Mouse (Mus musculus) heart, embryonic 12.5 days (tissue): ENCODE results near the gene Tbc1d14. TPM values are rescaled to one million over a fixed set of nuclear protein-coding genes. Genes with fewer than 3 reads are reported as not detected.

Experiments used
- ATAC-seq: fragments of 200-750 bp; cut with Nextera tagmentation; 2 replicates; pipeline ENCODE4 v1.8.0; 2017; ENCODE audit warnings: moderate TSS enrichment, moderate library complexity; ENCODE audit not compliant: insufficient number of reproducible peaks, low FRiP score
- H3K27ac ChIP-seq: fragments of 300-500 bp; sonication (generic); 2 replicates; pipeline ENCODE4 v1.5.1; 2016; ENCODE audit warnings: mild to moderate bottlenecking, moderate library complexity; ENCODE audit not compliant: poor library complexity, severe bottlenecking
- H3K27me3 ChIP-seq: fragments of 300-500 bp; sonication (generic); replicated peaks from 2 replicates; pipeline ENCODE4 v1.6.1; 2016; ENCODE audit warnings: mild to moderate bottlenecking, moderate library complexity
- H3K36me3 ChIP-seq: fragments of 300-500 bp; sonication (generic); 2 replicates; pipeline ENCODE4 v1.6.1; 2016; ENCODE audit warnings: mild to moderate bottlenecking, moderate library complexity
- H3K4me1 ChIP-seq: fragments of 300-500 bp; sonication (generic); replicated peaks from 2 replicates; pipeline ENCODE4 v1.6.1; 2016; ENCODE audit warnings: mild to moderate bottlenecking
- H3K4me2 ChIP-seq: fragments of 300-500 bp; sonication (generic); 2 replicates; pipeline ENCODE4 v1.6.1; 2016; ENCODE audit warnings: mild to moderate bottlenecking, moderate library complexity
- H3K4me3 ChIP-seq: fragments of 300-500 bp; sonication (generic); 2 replicates; pipeline ENCODE4 v1.5.1; 2016; ENCODE audit warnings: mild to moderate bottlenecking
- H3K9ac ChIP-seq: fragments of 300-500 bp; sonication (generic); 2 replicates; pipeline ENCODE4 v1.6.1; 2016; ENCODE audit warnings: mild to moderate bottlenecking, moderate library complexity
- H3K9me3 ChIP-seq: fragments of 300-500 bp; sonication (generic); replicated peaks from 2 replicates; pipeline ENCODE4 v1.6.1; 2016; ENCODE audit warnings: mild to moderate bottlenecking, moderate library complexity
- WGBS: fragments of 180-500 bp; shearing (Covaris S2); methylation state at CpG from one replicate; pipeline ENCODE4 v1.1.7; 2016; 5-methylcytosine and 5-hydroxymethylcytosine counted together
- polyA plus RNA-seq: library from polyadenylated mRNA; unstranded; fragments of >200 nt; fragmentation: Nextera tagmentation; extraction: Ambion mirVana; gene quantifications from 2 replicates; pipeline ENCODE4 v1.2.1, GENCODE M21; 2016

Gene Tbc1d14
- polyA plus RNA-seq, 1 experiment from 2014 or later: 20.0 TPM

- WGBS: 42% methylated on average over 4 of the region's 4 CpGs
Measured at GRCm38 (mm10) chr5:36444611-36445010, 148.5 kb downstream of the Tbc1d14 start.

DNA sequence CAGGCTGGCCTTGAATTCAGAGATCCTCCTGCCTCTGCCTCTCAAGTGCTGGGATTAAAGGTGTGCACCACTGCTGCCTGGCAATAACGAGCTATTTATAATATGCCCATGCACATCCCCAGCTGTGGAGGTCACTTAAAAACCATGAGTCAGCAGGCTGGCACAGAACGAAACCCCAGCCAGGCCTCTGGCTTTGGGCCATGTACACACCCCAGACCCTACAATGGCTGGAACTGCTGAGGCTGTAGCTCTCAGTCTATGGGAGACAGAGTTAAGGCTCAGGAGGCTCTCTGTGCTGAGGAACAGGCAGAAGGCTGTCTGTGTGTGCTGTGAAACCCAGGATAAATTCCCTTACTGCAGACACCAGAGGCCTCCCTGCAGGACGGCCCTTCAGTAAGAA is 152.3 kb downstream of the Tbc1d14 start:
- H3K9me3 ChIP-seq: 0 out of 2 replicates have a peak, but pooled peaks cover 2% of the 10 kb centered on the region
- no peak overlapping the region for H3K27ac ChIP-seq
- no peak overlapping the region for H3K9ac ChIP-seq
- no peak for ATAC-seq
- H3K4me3 ChIP-seq: no peak overlapping the region
- H3K36me3 ChIP-seq: no peaks in the 10 kb centered on the region
- 56% methylated on average over 3 of the region's 3 CpGs for WGBS
- peaks cover 4% of the 10 kb centered on the region; the same call in 1 of the 2 replicates for H3K4me1 ChIP-seq
- peaks cover 31% of the 10 kb centered on the region for H3K27me3 ChIP-seq
- H3K4me2 ChIP-seq: no peak overlapping the region

More at GRCm38 (mm10) chr5:36444611-36445010, 148.5 kb downstream of the Tbc1d14 start:
- H3K4me1 ChIP-seq: peaks cover 17% of the 10 kb centered on the region
- no peak overlapping the region for H3K27ac ChIP-seq
- peaks cover 52% of the 10 kb centered on the region for H3K27me3 ChIP-seq
- no peaks in the 10 kb centered on the region for H3K36me3 ChIP-seq
- H3K4me3 ChIP-seq: no peak overlapping the region
- no peak overlapping the region for H3K9ac ChIP-seq
- no peak for ATAC-seq
- H3K4me2 ChIP-seq: no peak overlapping the region
- H3K9me3 ChIP-seq: 0 out of 2 replicates have a peak, but pooled peaks cover 2% of the 10 kb centered on the region

Other genes starting within 250 kb of the Tbc1d14 start
- 12.4 and 14.1 TPM in 2 replicates for gene Sorcs2, start 195.1 kb downstream of the Tbc1d14 start, polyA plus RNA-seq
- 54.9 and 57.4 TPM in 2 replicates for gene Grpel1, start 128.3 kb downstream of the Tbc1d14 start, polyA plus RNA-seq
- 1.6 and 1.9 TPM in 2 replicates for gene Tada2b, start 109.0 kb downstream of the Tbc1d14 start, polyA plus RNA-seq
- 0.28 and 0.29 TPM in 2 replicates for gene Ccdc96, start 108.7 kb downstream of the Tbc1d14 start, polyA plus RNA-seq
- gene D5Ertd579e, start 102.7 kb upstream of the Tbc1d14 start, polyA plus RNA-seq: 35.1 and 37.2 TPM in 2 replicates
- 21.0 and 21.3 TPM in 2 replicates for gene Bloc1s4, start 155.4 kb upstream of the Tbc1d14 start, polyA plus RNA-seq
- gene Mrfap1, start 203.5 kb upstream of the Tbc1d14 start, polyA plus RNA-seq: 426 and 435 TPM in 2 replicates
- gene Man2b2, start 237.4 kb upstream of the Tbc1d14 start, polyA plus RNA-seq: 18.4 and 19.7 TPM in 2 replicates